Mouse (Mus musculus): ENCODE data around the gene 1700001C02Rik.

The 1700001C02Rik gene

GRCm38 (mm10) chr5:30494606-30495005 lies 28.8 kb downstream of the 1700001C02Rik start:
- DNase-seq (ENCODE audit: low spot score in 2 of 2), result no peak

DNA sequence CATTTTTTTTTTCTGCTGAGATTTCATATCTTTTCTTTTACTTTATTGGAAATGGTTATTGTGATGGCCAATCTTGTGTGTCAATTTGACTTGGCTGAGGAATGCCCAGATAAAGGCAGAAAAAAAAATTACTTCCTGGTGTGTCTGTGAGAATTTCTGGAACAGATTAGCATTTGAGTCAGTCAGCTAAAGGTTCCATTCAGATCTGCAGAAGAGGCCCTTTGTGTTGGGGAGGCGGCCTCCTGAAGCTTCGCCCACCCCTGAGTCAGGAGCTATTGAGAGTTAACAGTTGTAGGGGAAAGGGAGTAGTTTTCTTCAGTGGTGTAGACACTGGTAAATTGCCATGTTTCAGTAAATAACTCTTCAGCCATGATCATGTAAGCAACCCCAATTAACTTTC lies 29.4 kb downstream of the 1700001C02Rik start:
- DNase-seq (ENCODE audit: low spot score in 2 of 2), result no peak

- DNase-seq (ENCODE audit: low spot score in 2 of 2), result no peak
Measured at GRCm38 (mm10) chr5:30496821-30497220, 31.0 kb downstream of the 1700001C02Rik start.

GRCm38 (mm10) chr5:30497299-30497698 lies 31.5 kb downstream of the 1700001C02Rik start:
- no peak for DNase-seq (ENCODE audit: low spot score in 2 of 2)

- DNase-seq (ENCODE audit: low spot score in 2 of 2), result no peak
Measured at GRCm38 (mm10) chr5:30513111-30513510, 47.3 kb downstream of the 1700001C02Rik start.

DNA sequence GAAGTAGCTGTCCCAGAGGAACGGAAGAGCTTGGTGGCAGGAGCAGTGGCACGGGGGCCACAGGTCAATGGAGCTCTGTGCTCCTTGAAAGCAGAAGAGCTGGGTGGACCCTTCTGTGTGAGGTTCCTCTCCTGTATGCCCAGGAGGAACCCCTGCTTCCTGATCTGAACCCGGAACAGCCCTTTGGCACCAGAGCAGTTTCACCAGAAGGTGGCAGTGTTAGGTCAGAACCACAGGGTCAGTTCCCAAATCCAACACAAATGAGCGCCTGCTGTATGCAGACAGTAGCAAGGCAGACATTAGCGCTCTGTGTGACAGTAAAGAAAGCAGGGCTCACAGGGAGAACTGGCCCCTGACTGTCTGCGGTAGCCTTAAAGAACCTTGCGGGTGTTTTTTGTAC lies 50.5 kb downstream of the 1700001C02Rik start:
- DNase-seq (ENCODE audit: low spot score in 2 of 2), result peak; percentile 48 to 52

GRCm38 (mm10) chr5:30518108-30518507 lies 52.3 kb downstream of the 1700001C02Rik start:
- DNase-seq (ENCODE audit: low spot score in 2 of 2), result no peak

GRCm38 (mm10) chr5:30518547-30518946 lies 52.7 kb downstream of the 1700001C02Rik start:
- DNase-seq (ENCODE audit: low spot score in 2 of 2), result no peak

GRCm38 (mm10) chr5:30519494-30519893 lies 53.6 kb downstream of the 1700001C02Rik start:
- DNase-seq (ENCODE audit: low spot score in 2 of 2), result no peak

GRCm38 (mm10) chr5:30520214-30520732 lies 54.4 kb downstream of the 1700001C02Rik start:
- no peak for DNase-seq (ENCODE audit: low spot score in 2 of 2)

GRCm38 (mm10) chr5:30522406-30522805 lies 56.6 kb downstream of the 1700001C02Rik start:
- DNase-seq (ENCODE audit: low spot score in 2 of 2), result no peak

DNA sequence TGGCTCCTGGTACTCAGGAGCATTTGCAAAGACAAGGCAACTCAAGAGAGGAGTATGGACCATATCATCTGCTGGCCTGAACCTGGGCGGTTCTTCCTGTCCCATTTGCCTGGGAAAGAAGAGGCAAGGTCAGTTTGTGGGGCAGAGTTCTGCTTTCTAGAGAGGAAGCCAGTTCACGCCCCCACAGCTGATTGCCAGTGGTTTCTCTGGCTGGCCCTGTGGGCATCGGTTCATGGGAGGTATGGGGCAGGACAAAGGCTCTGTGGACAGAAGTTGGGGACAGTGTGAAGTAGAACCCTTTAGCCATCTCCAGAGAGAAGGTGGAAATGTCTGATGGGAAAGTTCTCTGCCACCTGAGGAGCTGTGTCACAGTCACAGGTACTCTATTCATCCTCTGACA lies 57.3 kb downstream of the 1700001C02Rik start:
- DNase-seq (ENCODE audit: low spot score in 2 of 2), result no peak

DNA sequence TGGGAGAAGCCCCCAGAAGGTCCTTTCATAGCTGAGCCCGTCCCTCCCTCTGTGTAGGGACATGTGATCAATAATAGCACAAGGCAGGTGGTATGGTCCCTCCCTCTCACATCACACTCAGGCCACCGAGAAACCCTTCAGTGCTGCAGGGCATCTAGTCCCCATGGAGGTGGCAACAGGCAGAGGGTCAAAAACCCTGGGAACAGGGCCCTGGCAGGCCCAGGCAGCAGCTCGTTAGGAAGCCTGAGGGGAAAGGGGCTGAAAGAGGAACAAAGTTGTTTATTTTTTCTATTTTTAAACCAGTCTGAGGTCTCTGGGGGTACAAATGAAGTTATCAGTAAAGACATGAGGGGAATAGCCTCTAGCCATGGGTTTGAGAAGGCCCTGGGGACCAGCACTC lies 58.4 kb downstream of the 1700001C02Rik start:
- DNase-seq (ENCODE audit: low spot score in 2 of 2), result no peak

DNA sequence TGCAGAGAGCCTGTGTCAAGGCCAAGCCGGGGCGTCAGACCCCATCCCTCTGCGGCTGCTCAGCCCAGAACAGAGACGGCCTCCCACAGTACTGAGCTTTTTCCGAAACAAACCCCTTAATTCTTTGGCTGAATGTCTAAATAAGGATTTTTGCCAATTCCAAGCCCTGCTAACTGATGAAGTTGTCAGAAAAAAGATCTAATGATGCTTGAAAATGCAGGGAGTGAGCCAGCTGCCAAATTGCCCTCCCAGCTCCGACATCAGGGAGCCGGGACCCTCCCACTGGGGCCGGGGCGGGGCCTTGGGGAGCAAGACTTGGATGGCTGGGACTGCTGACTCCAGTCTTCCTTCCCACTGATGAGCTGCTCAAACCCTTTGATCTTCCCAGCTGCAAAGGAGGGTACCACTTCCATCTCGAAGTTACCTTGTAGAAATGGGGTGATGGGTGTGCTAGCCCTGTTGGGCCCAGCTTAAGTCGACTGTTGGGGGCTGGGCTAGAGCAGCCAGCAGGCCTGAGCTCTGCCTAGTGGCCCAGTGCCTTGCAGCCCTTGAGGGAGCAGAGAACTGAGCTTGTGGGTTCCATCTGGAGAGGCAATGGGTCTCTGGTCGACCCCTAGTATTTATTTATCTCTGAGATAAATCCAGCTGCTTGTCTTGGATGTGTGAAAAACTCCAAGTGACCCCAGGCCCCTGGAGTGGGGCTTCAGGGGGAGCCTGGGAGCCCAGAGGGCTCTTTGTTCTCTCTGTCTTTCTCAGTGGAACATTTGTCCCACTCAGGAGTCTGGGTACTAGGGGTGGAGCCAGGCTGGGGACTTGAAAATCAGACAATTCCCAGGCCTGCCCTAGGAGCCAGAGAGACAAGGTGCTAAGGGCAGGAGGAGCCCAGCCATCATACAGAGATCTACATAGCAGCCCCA lies 60.3 kb downstream of the 1700001C02Rik start:
- peak in 1 of 2 experiments; percentile 11 for DNase-seq (ENCODE audit: low spot score in 2 of 2)

DNA sequence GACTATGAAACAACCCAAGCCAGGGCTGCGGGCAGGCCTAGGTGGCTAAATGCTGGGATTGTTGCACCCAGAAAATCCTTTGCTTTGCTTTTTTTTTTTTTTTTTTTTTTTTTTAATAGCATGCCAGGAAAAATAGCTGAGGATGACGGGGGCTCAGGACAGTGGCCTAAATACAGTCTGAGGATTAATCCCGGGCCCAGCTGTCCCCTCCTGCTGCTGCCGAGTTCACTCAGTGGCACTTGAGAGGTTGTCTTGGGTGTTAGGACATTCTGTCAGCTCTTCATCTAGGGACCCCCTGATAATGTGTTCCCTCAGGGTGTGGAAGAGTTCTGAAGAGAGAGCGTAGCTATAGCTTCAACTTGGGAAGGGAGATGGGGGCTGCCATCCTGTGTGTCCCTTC lies 61.3 kb downstream of the 1700001C02Rik start:
- DNase-seq (ENCODE audit: low spot score in 2 of 2), result no peak

DNA sequence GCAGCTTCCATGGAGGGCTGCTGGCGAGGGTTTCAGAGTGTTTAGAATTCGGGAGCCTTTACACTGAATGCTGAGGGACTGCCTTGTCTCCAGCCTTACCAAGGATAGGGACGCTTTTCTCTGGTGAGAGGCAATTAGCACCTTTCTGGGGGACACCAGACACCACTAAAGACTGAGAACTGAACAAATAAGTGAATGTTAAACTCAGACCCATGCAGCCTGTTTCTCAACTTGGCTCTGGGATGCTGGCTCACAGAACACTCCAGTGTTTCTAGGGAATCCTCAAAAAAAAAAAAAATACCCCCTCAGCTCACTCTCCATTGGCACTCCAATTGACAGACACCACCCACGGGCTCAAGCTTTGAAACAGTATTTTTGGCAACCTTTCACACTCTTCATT lies 63.1 kb downstream of the 1700001C02Rik start:
- DNase-seq (ENCODE audit: low spot score in 2 of 2), result no peak

Data from urinary bladder, postnatal 36 days (tissue).